Mouse (Mus musculus) forebrain, embryonic 16.5 days (tissue): ENCODE measurements at regions not wholly inside any gene's neighbourhood (a gene's known extent, or its start where the extent isn't known, plus 50 kb on each side); places are given as distances from the start of the nearest gene placed in this dataset.

Source experiments
- ATAC-seq: fragments of 200-750 bp; cut with Nextera tagmentation; 2 replicates; pipeline ENCODE4 v1.8.0; 2017; ENCODE audit warnings: mild to moderate bottlenecking, moderate library complexity
- H3K27ac ChIP-seq: fragments of 300-500 bp; sonication (generic); 2 replicates; pipeline ENCODE4 v1.5.1; 2014; ENCODE audit warnings: low read length, control low read depth
- H3K27me3 ChIP-seq: fragments of 300-500 bp; sonication (generic); replicated peaks from 2 replicates; pipeline ENCODE4 v1.6.1; 2014; ENCODE audit warnings: low read length; ENCODE audit not compliant: control insufficient read depth, insufficient read depth
- H3K36me3 ChIP-seq: fragments of 300-500 bp; sonication (generic); 2 replicates; pipeline ENCODE4 v1.6.1; 2014; ENCODE audit not compliant: control insufficient read depth, insufficient read depth
- H3K4me1 ChIP-seq: fragments of 300-500 bp; sonication (generic); replicated peaks from 2 replicates; pipeline ENCODE4 v1.6.1; 2014; ENCODE audit warnings: low read length; ENCODE audit not compliant: control insufficient read depth, insufficient read depth
- H3K4me2 ChIP-seq: fragments of 300-500 bp; sonication (generic); 2 replicates; pipeline ENCODE4 v1.6.1; 2014; ENCODE audit warnings: mild to moderate bottlenecking, low read length, control low read depth
- H3K4me3 ChIP-seq: fragments of 300-500 bp; sonication (generic); replicated peaks from 2 replicates; pipeline ENCODE4 v1.5.1; 2014; ENCODE audit warnings: mild to moderate bottlenecking, low read length, control low read depth
- H3K9ac ChIP-seq: fragments of 300-500 bp; sonication (generic); replicated peaks from 2 replicates; pipeline ENCODE4 v1.6.1; 2014; ENCODE audit warnings: low read depth, low read length, control low read depth
- H3K9me3 ChIP-seq: fragments of 300-500 bp; sonication (generic); 2 replicates; pipeline ENCODE4 v1.6.1; 2016; ENCODE audit warnings: low read length; ENCODE audit not compliant: control insufficient read depth
- WGBS: fragments of 180-500 bp; shearing (Covaris S2); extraction: QIAGEN DNeasy Blood & Tissue Kit; methylation state at CpG from one replicate; pipeline ENCODE4 v1.1.7; 2014; 5-methylcytosine and 5-hydroxymethylcytosine counted together

DNA sequence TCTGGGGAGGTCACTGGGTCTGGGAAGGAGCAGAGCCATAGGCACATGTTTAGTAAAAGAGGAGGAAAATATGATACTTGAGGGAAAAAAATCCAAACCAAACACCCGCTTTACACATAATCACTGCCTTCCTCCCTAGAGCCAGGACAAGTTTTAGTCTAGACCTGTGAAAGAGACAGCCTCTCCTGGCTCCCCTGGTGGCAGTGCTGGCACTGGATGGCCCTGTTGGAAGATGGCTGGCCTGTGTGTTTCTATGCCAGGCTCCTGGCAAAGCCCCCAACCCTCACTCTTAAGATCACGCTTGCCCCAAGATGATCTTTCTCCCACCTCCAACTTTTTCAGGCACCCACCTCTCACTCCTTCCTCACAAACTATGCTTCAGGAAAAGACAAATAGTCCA, 112.6 kb upstream of the Zfp703 start:
- 96% methylated on average over 2 of the region's 2 CpGs for WGBS
- Histone ChIP-seq H3K27ac (no peak overlapping the region), H3K4me2 (no peak overlapping the region), H3K9me3 (no peaks in the 10 kb centered on the region), H3K27me3 (no peaks in the 10 kb centered on the region), H3K36me3 (no peaks in the 10 kb centered on the region), H3K4me3 (no peak overlapping the region), H3K4me1 (no peaks in the 10 kb centered on the region), H3K9ac (no peak overlapping the region)
- no peak for ATAC-seq

DNA sequence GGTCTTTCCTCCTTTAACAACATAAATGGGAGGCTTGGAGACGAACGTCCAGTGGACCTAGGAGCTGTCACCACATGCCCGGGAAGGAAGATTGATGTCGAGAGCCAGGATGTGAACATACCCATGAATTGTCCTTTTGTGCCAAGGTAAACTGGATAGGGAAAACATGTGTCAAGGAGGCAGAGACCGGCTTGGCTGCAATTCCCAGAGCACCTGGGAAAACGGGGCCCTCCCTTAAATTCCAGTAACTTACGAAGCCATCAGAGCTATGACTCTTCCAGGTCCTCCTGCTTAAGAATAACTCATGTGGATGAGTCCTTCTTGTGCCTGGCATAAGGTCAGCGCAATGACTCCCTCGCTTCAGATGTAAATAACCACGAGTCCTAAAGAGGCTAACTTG, 112.2 kb upstream of the Zfp703 start:
- H3K9ac ChIP-seq, result no peak overlapping the region
- H3K4me3 ChIP-seq, result no peak overlapping the region
- H3K4me2 ChIP-seq, result no peak overlapping the region
- 90% methylated on average over 10 of the region's 10 CpGs for WGBS
- H3K4me1 ChIP-seq, result no peaks in the 10 kb centered on the region
- no peaks in the 10 kb centered on the region for H3K27me3 ChIP-seq
- H3K36me3 ChIP-seq, result no peaks in the 10 kb centered on the region
- no peak for ATAC-seq
- no peaks in the 10 kb centered on the region for H3K9me3 ChIP-seq
- H3K27ac ChIP-seq, result no peak overlapping the region

DNA sequence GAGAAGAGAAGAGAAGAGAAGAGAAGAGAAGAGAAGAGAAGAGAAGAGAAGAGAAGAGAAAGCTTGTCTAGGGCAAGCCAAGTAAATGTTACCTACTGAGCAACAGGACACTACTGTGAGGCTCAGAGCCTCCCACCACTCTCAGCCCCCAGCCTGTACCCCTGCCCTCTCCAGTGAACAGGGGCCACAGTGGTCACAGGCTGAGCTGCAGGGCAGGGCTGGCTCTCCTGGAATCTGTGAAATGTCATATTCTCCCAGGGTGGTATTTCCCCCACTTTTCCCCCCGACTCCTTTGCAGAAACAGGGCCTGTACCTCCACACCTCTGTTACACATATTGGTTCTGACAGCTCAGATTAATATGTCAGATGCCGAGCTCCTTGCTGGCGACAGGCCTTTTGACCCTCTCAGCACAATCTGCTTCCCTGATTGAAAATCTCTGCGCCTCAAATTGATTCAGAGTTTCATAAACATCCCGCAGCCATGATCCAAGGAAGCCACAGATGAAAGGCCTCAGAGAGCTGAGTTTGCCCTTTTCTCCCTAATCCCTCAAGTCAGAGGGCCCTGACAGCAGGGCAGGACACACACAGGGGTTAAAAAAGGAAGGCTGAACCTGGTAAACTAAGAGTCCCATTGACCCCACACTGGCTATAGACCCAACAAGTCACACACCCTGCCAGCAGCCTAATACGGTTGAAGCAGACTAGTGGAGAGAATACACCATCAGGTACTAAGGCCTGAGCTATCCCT, 108.8 kb upstream of the Zfp703 start:
- Histone ChIP-seq H3K9ac (no peak overlapping the region), H3K27me3 (no peaks in the 10 kb centered on the region), H3K27ac (no peak overlapping the region), H3K4me3 (no peak overlapping the region), H3K36me3 (no peaks in the 10 kb centered on the region), H3K9me3 (no peaks in the 10 kb centered on the region), H3K4me1 (no peaks in the 10 kb centered on the region), H3K4me2 (no peak overlapping the region)
- ATAC-seq, result no peak
- 79% methylated on average over 6 of the region's 6 CpGs for WGBS

DNA sequence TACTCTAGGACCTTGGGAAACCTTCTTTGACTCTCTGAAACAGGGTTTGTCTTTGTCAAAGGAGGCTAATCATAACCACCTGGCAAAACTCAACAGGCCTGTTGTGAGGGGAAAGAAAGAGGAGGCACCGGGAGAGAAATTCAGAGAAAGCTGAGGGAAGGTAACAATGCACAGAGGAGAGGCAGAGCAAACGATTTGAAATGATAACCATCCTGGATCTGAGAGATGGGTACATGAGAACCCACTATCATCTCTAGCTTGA, 108.3 kb upstream of the Zfp703 start:
- Histone ChIP-seq H3K27ac (no peak overlapping the region), H3K4me2 (no peak overlapping the region), H3K9me3 (no peaks in the 10 kb centered on the region), H3K36me3 (no peaks in the 10 kb centered on the region), H3K4me1 (no peaks in the 10 kb centered on the region), H3K4me3 (no peak overlapping the region), H3K9ac (no peak overlapping the region), H3K27me3 (no peaks in the 10 kb centered on the region)
- no peak for ATAC-seq
- 85% methylated on average over 2 of the region's 2 CpGs for WGBS

DNA sequence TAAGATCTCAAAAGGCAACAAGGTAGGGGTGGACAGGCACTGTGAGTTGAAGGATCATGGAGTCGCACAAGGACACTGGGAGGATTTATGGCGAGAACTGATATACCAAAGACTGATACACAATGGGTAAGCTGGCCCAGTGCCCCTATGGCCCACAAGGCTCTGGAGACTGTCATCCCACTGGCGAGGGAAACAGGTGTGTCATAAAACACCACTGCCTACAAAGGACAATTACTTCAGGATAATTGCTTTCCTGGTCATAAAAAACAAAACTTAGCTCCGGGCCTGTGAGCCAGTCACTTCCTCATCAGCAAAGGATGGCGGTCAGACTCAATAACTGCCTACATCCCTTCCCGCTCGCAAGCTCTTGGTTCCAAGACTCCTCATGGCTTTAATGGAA, 105.3 kb upstream of the Zfp703 start:
- Histone ChIP-seq H3K4me1 (no peaks in the 10 kb centered on the region), H3K9ac (no peak overlapping the region), H3K9me3 (no peaks in the 10 kb centered on the region), H3K4me2 (no peak overlapping the region), H3K27me3 (no peaks in the 10 kb centered on the region), H3K27ac (no peak overlapping the region), H3K36me3 (no peaks in the 10 kb centered on the region), H3K4me3 (no peak overlapping the region)
- no peak for ATAC-seq
- WGBS, result 93% methylated on average over 7 of the region's 7 CpGs

DNA sequence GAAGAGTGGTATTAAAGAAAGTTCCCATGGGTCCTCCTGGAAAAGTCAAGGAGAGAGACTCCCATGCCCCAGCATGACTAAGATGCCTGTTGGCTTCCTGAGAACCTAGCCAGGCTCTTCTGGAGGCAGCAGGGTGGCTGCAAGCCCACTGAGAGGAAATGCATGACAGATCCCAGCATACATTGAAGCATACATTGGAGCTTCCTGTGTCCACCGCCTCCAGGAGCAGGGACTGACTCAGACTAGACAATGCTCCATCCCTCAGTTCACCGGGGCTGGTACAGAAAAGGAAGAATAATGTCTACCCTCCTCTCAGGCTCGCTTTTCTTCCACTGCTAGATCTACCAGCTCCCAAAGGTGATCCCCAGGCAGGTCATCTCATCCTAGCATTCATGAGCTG, 104.7 kb upstream of the Zfp703 start:
- no peak overlapping the region for H3K4me2 ChIP-seq
- no peak for ATAC-seq
- H3K36me3 ChIP-seq, result no peaks in the 10 kb centered on the region
- no peaks in the 10 kb centered on the region for H3K4me1 ChIP-seq
- H3K9ac ChIP-seq, result no peak overlapping the region
- no peaks in the 10 kb centered on the region for H3K9me3 ChIP-seq
- H3K27me3 ChIP-seq, result no peaks in the 10 kb centered on the region
- H3K27ac ChIP-seq, result no peak overlapping the region
- 97% methylated on average over 3 of the region's 3 CpGs for WGBS
- no peak overlapping the region for H3K4me3 ChIP-seq

DNA sequence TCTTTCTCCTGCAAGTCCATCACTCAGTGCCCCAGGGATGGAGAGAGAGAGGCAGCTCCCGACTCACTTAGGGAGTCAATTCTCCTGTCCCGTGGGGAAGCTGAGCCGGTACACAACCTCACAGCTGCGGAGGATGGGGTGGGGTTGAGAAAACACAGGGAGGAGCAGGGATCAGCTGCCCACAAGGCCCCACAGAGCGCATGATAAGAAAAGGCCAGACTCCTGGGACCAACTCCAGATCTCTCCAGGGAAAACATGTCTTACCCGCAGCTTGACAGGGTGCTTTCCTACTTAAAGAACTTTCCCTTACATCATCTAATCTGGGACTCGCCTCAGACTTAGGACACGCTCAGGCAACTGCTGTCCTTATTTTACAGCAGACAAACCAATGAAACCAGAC, 104.3 kb upstream of the Zfp703 start:
- Histone ChIP-seq H3K9ac (no peak overlapping the region), H3K9me3 (no peaks in the 10 kb centered on the region), H3K4me1 (no peaks in the 10 kb centered on the region), H3K36me3 (no peaks in the 10 kb centered on the region), H3K4me2 (no peak overlapping the region), H3K27ac (no peak overlapping the region), H3K4me3 (no peak overlapping the region), H3K27me3 (no peaks in the 10 kb centered on the region)
- WGBS, result 71% methylated on average over 8 of the region's 8 CpGs
- no peak for ATAC-seq

DNA sequence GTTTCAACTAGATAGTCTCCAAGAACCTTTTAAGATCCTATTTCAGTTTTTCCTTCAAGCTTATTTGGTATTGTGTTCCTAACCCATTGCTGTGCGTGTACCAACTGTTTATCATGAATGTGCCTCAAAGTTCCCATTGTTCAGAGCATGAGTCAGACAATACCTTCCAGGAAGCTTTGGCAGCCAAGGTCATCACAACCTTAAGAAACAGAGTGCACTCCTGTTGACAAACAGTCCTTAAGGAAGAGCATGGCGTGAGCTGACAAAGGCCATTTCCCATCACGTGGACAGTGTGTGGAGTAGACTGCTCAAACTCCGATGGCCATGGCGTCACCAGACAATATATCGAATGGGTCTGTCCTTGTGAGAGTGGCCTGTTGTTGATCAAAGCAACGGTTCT, 96.9 kb upstream of the Zfp703 start:
- Histone ChIP-seq H3K4me2 (no peak overlapping the region), H3K36me3 (no peaks in the 10 kb centered on the region), H3K27me3 (no peaks in the 10 kb centered on the region), H3K27ac (no peak overlapping the region), H3K9ac (no peak overlapping the region), H3K4me1 (no peaks in the 10 kb centered on the region), H3K4me3 (no peak overlapping the region), H3K9me3 (no peaks in the 10 kb centered on the region)
- no peak for ATAC-seq
- WGBS, result 76% methylated on average over 7 of the region's 7 CpGs

DNA sequence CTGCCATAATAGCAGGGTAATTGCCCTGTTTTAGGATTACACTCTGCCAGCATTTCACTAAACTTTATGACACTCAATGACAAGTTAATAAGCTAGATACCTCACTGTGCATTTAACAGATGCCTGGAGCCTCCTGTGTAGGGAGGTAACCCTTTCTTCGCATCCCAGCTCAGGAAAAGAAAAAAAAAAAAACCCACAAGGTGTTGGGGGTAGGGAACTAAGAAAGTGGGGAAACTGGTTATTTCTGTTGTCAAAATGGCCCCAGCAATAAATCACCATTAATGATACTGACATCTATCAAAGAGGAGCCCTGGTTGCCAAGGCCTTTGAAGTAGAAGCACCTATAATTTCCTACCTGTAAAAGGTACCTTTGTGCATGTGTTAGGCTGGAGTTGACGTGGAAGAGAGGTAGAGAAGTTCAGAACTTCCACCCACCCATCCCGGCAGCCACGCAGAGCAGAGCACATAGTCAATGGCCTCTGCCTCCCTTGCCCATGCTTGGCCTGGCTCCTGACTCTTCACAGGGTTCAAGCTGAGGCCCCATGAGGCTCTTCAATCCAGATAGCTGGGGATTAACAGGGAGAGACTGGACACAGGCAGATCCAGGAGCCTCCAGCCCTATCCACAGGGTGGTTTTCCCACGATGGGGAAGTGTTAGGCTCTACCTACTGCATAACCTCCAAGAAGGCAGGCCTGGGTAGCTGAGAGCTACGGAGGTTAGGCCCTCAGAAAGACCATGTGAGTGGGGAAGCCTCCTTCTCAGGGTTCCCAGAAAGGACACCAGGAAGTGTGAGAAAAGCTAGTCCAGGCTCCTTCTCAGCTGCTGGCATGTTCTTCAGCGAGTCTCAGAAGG, 95.6 kb upstream of the Zfp703 start:
- Histone ChIP-seq H3K4me3 (no peak overlapping the region), H3K9ac (no peak overlapping the region), H3K4me1 (no peaks in the 10 kb centered on the region), H3K27ac (no peak overlapping the region), H3K4me2 (no peak overlapping the region), H3K36me3 (no peaks in the 10 kb centered on the region), H3K9me3 (no peaks in the 10 kb centered on the region), H3K27me3 (no peaks in the 10 kb centered on the region)
- no peak for ATAC-seq
- 90% methylated on average over 7 of the region's 7 CpGs for WGBS
